Mouse (Mus musculus) yolk sac, embryonic 10.5 days (tissue): ENCODE results near the gene Pla2g15.

Experiments used
- DNase-seq: peaks from one replicate; pipeline ENCODE4 v3.0.0-alpha.2; 2017; ENCODE audit warnings: low spot score

The Pla2g15 gene

GRCm38 (mm10) chr8:106149801-106150652 lies at the start of gene Pla2g15:
Gene Pla2g15 (plus strand): TSS chr8:106150399.
- DNase-seq: peak; percentile 94

- no peak for DNase-seq
Measured at GRCm38 (mm10) chr8:106102321-106102720, 47.9 kb upstream of the Pla2g15 start.

- no peak for DNase-seq
Measured at GRCm38 (mm10) chr8:106103888-106104287, 46.3 kb upstream of the Pla2g15 start.

GRCm38 (mm10) chr8:106106193-106106592 lies 44.0 kb upstream of the Pla2g15 start:
- DNase-seq: no peak

- no peak for DNase-seq
Measured at GRCm38 (mm10) chr8:106108080-106108479, 42.1 kb upstream of the Pla2g15 start.

GRCm38 (mm10) chr8:106108729-106109128 lies 41.5 kb upstream of the Pla2g15 start:
- no peak for DNase-seq

GRCm38 (mm10) chr8:106112041-106112440 lies 38.2 kb upstream of the Pla2g15 start:
- DNase-seq: no peak

GRCm38 (mm10) chr8:106112514-106112913 lies 37.7 kb upstream of the Pla2g15 start:
- DNase-seq: no peak

GRCm38 (mm10) chr8:106115897-106116296 lies 34.3 kb upstream of the Pla2g15 start:
- DNase-seq: no peak

GRCm38 (mm10) chr8:106123443-106123842 lies 26.8 kb upstream of the Pla2g15 start:
- no peak for DNase-seq

- no peak for DNase-seq
Measured at GRCm38 (mm10) chr8:106126055-106126454, 24.1 kb upstream of the Pla2g15 start.

- no peak for DNase-seq
Measured at GRCm38 (mm10) chr8:106127054-106127453, 23.1 kb upstream of the Pla2g15 start.

- no peak for DNase-seq
Measured at GRCm38 (mm10) chr8:106127882-106128410, 22.3 kb upstream of the Pla2g15 start.

GRCm38 (mm10) chr8:106129232-106129930 lies 20.8 kb upstream of the Pla2g15 start:
- DNase-seq: no peak

GRCm38 (mm10) chr8:106129997-106130396 lies 20.2 kb upstream of the Pla2g15 start:
- no peak for DNase-seq

GRCm38 (mm10) chr8:106130505-106130904 lies 19.7 kb upstream of the Pla2g15 start:
- DNase-seq: no peak

- no peak for DNase-seq
Measured at GRCm38 (mm10) chr8:106131021-106131420, 19.2 kb upstream of the Pla2g15 start.

- no peak for DNase-seq
Measured at GRCm38 (mm10) chr8:106131488-106132222, 18.5 kb upstream of the Pla2g15 start.

- DNase-seq: no peak
Measured at GRCm38 (mm10) chr8:106132356-106132755, 17.8 kb upstream of the Pla2g15 start.

- no peak for DNase-seq
Measured at GRCm38 (mm10) chr8:106133526-106133925, 16.7 kb upstream of the Pla2g15 start.

- DNase-seq: no peak
Measured at GRCm38 (mm10) chr8:106133946-106134345, 16.3 kb upstream of the Pla2g15 start.
